8 mouse cellular contexts compared by ENCODE assay signal in the genomic region with DNA sequence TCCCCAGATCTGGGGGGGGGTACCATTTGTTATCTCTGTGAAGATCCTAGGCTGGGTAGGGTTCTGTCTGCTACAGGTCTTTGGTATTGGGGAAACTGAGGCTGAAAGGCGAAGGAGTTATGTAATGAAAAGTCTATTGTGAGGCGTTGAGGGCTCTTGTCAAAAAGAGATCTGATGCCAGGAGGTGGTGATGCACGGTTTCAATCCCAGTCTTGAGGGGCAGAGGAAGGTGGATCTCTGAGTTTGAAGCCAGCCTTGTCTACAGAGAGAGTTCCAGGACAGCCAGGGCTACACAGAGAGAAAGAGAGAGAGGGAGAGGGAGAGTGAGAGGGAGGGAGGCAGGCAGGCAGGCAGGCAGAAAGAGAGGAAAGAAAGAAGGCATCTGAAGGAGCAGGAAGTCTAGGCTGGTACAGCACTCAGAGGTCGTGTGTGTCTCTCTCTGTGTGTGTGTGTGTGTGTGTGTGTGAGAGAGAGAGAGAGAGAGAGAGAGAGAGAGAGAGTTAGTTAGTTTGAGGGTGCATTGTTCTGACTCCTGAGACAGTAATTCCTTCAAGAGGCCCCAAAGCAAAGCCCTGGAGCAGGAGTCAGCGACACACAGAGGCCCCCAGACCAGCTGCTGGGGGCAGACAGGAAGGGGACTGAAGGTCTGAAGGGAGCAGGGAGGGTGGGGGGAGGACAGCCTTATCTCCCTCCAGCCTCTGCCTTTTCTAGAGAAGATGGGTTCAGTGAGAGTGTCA. TPM values are rescaled to one million over a fixed set of nuclear protein-coding genes. Genes with fewer than 3 reads are reported as not detected.
DNase-seq lines count a peak whose midpoint lies in the region; ATAC-seq and TF ChIP-seq lines count a peak whose summit lies in the region.

No protein-coding gene starts in this region.

- 17% methylated on average over 5 of the region's 5 CpGs for WGBS in spleen, adult 2 months
- WGBS in liver, embryonic 12.5 days (ENCODE audit: insufficient replicate concordance), result 30% methylated on average over 5 of the region's 5 CpGs

- DNase-seq in heart, adult 11 months, result peak; percentile 90
- no peak for DNase-seq in heart, adult 18-20 months
- no peak for DNase-seq in spleen, adult 2 months (ENCODE audit: low read depth in 1 of 2, low spot score in 2 of 2)
- DNase-seq in spleen, postnatal 36 days (ENCODE audit: low spot score in 2 of 2), result no peak
- peak; percentile 38 for DNase-seq in thymus, postnatal 4 days
- no peak for DNase-seq in Muller cell, postnatal 12 days (ENCODE audit: inconsistent ontology term)

- no peak for ATAC-seq in liver, embryonic 12.5 days
- no peak for ATAC-seq in erythroid progenitor cell, adult 5-6 weeks (replicated peaks; ENCODE audit: low FRiP score, poor library complexity, severe bottlenecking)

- H3K27me3 ChIP-seq in spleen, adult 2 months (ENCODE audit: control insufficient read depth, insufficient read depth, low read length), result no peaks in the 10 kb centered on the region
- no peaks in the 10 kb centered on the region for H3K27me3 ChIP-seq in liver, embryonic 12.5 days (replicated peaks)

- peaks cover 1% of the 10 kb centered on the region; the same call in 1 of the 2 replicates for H3K36me3 ChIP-seq in spleen, adult 2 months (ENCODE audit: control insufficient read depth, insufficient read depth, low read length)
- peaks cover 18% of the 10 kb centered on the region; the same call in 1 of the 2 replicates for H3K36me3 ChIP-seq in liver, embryonic 12.5 days

- no peaks in the 10 kb centered on the region for H3K9me3 ChIP-seq in liver, embryonic 12.5 days (replicated peaks)

- peak overlapping the region; percentile 98 for H3K27ac ChIP-seq in spleen, adult 2 months (ENCODE audit: insufficient read depth, low read length)
- H3K27ac ChIP-seq in liver, embryonic 12.5 days, result peak overlapping the region; percentile 98

- H3K9ac ChIP-seq in liver, embryonic 12.5 days, result peak overlapping the region; percentile 88

- no peak for TF ChIP-seq CTCF in spleen, adult 2 months (IDR thresholded peaks at IDR 0.05; ENCODE audit: extremely low read depth, insufficient read depth, insufficient read length, insufficient replicate concordance)

- H3K4me2 ChIP-seq in liver, embryonic 12.5 days, result peak overlapping the region; percentile 95

- TF ChIP-seq POLR2A in spleen, adult 2 months (IDR thresholded peaks at IDR 0.05; ENCODE audit: low read depth, low read length), result no peak

- H3K4me3 ChIP-seq in spleen, adult 2 months (ENCODE audit: extremely low read depth, insufficient read depth, insufficient read length), result no peak overlapping the region
- H3K4me3 ChIP-seq in liver, embryonic 12.5 days, result no peak overlapping the region

- peaks cover 72% of the 10 kb centered on the region for H3K4me1 ChIP-seq in spleen, adult 2 months (ENCODE audit: control insufficient read depth, insufficient read depth, insufficient read length)
- peaks cover 93% of the 10 kb centered on the region for H3K4me1 ChIP-seq in liver, embryonic 12.5 days

RNA-seq across cellular contexts. Expression of a gene that starts 4.4 kb away (rescaled TPM):
- total RNA-seq in heart, adult 18-20 months (2021), result 100 to 1,000 TPM; 120 TPM
- 119 and 142 TPM in 2 replicates for polyA plus RNA-seq in spleen, adult 2 months (2012; rRNA removed)
- 12.1 and 13.6 TPM in 2 replicates for polyA plus RNA-seq in liver, embryonic 12.5 days (2016; fragmentation: Nextera tagmentation; extraction: Ambion mirVana)
- total RNA-seq in erythroid progenitor cell, adult 5-6 weeks (2015; ENCODE audit: low replicate concordance), result 36.9 and 37.8 TPM in 2 replicates
- 15.3 and 16.9 TPM in 2 replicates for total RNA-seq in erythroid progenitor cell, adult 5-6 weeks (2017; ENCODE audit: low replicate concordance)

Comparison
In these comparisons a context has a peak if more than half of its experiments do, and no peak if none do; other contexts are left out.
1. DNase-seq: peak in heart, adult 11 months (single experiment) and thymus, postnatal 4 days (single experiment); none in heart, adult 18-20 months (0 of 2), spleen, adult 2 months (0 of 2), spleen, postnatal 36 days (0 of 2) and Muller cell, postnatal 12 days (single experiment).